Mouse (Mus musculus) Patski (cell line): Measurements from ENCODE around the gene Zfp428. TPM values are rescaled to one million over a fixed set of nuclear protein-coding genes. Genes with fewer than 3 reads are reported as not detected.
"Not testable (repeated sequence)": the region's sequence is repeated elsewhere in the genome, so short reads cannot be mapped to it uniquely, and the experiment has no call there.

Experiments
- ATAC-seq: fragments of 100-300 bp; one replicate; pipeline ENCODE4 v1.8.0; 2021
- CTCF ChIA-PET: fragments of 350-600 bp; sonication (Branson Sonifier 250); formaldehyde crosslinking; loops from one replicate; lab custom pipeline; 2022; ENCODE audit warnings: inconsistent platforms; lab: Charles Lee
- POLR2A ChIA-PET: fragments of 350-600 bp; sonication (Branson Sonifier 250); formaldehyde crosslinking; loops from one replicate; lab custom pipeline; 2022; ENCODE audit warnings: antibody characterized with exemption, inconsistent platforms; lab: Charles Lee
- DNase-seq: peaks from one replicate; pipeline ENCODE4 v3.0.0-alpha.2; 2011; ENCODE audit warnings: low read depth, low spot score
- H3K27me3 ChIP-seq: fragments of 371-371 bp; one replicate; pipeline ENCODE4 v1.5.1; 2021
- CTCF ChIP-seq: fragments of 100-300 bp; IDR thresholded peaks from one replicate; pipeline ENCODE4 v1.5.1; 2021
- in situ Hi-C: fragments of 300-500 bp; cut with MboI; formaldehyde crosslinking; loops from 3 replicates; pipeline ENCODE4 v1.11.1; 2018; ENCODE audit warnings: low pct_unique_long_range_greater_than_20kb, mixed read lengths
- polyA plus RNA-seq: library from polyadenylated mRNA; unstranded; gene quantifications from one replicate; pipeline ENCODE4 v1.2.3, GENCODE M21; 2021

Zfp428 gene
- polyA plus RNA-seq, 1 experiment from 2014 or later: 32.4 TPM

DNA sequence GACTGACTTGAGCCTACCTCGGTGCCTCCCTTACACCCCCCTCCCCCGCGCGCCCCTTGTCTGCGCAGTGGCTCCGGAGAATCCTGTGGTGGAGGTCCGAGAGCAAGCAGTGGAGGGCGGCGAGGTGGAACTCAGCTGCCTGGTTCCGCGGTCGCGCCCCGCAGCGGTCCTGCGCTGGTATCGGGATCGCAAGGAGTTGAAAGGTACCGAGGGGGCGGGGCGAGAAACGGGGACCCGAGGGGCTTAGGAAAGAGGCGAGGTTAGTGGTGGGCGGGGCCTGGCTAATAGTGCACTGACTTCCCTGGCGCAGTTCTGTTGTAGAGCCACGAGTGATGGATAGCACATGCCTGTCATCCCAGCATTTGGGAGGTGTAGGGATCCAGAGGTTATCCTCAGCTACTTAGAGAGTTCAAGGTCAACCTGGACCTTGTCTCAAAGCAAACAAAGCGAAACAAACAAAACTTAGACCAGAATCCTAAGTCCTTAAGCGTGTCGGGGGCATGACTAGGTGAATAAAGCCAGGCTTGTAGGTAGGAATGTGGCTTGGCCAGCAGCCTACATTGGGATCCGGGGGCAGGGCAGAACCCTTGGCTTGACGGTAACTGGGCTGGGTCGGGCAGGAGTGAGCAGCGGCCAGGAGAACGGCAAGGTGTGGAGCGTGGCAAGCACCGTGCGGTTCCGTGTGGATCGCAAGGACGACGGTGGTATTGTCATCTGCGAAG lies 6.8 kb upstream of the Zfp428 start:
- no peak for DNase-seq

DNA sequence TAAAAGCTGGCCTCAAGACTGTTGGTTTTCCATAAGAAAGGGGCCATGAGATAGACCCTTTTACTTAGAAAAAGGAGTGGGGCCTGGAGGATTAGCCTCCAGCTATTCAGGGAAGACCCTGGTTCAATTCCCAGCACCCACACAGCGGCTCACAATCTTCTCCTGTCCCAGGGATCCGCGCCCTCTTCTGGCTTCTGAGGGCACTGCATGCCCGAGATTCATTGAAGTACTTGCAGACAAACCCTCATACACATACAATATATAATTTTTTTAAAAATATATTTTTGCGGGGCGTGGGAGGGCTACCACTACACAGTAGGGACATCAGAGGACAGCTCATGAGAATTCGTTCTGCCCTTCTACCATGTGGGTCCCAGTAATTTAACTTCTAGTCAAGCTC lies 5.9 kb upstream of the Zfp428 start:
- CTCF ChIA-PET: interaction anchor here (0.7 to 1.9 kb wide), 3 partner anchors 17 to 165 kb away, joined by 3 to 9 read pairs (median 3); no protein-coding TSS in a partner anchor
- ATAC-seq (no peak), DNase-seq (no peak)
- no peaks in the 10 kb centered on the region for H3K27me3 ChIP-seq
- in situ Hi-C loops: no loop called here
- no peak for TF ChIP-seq CTCF
- POLR2A ChIA-PET: no interaction called here

More for the DNA sequence above, 6.8 kb upstream of the Zfp428 start:
- in situ Hi-C loops: no loop called here
- no peaks in the 10 kb centered on the region for H3K27me3 ChIP-seq
- no peak for ATAC-seq
- ChIA-PET POLR2A (no interaction called here), CTCF (interaction anchor here (0.8 to 1.9 kb wide), 2 partner anchors 26 kb away, joined by 3 to 9 read pairs; no protein-coding TSS in a partner anchor)
- TF ChIP-seq CTCF: no peak

DNA sequence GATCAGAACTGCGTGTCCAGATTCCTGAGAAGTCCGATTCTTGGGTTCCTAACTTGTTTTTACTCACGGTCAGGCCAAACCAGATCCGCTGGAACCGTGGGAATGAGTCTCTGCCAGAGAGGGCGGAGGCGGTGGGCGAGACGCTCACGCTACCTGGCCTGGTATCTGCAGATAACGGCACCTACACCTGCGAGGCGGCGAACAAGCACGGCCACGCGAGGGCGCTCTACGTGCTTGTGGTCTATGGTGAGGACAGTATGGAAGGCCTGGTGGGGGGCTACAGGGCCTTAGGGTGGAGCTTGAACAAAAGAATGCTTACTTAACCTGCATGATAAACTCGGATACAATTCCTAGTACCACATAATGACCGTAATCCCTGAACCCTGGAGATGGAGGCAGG lies 5.3 kb upstream of the Zfp428 start:
- no peak for TF ChIP-seq CTCF
- POLR2A ChIA-PET: interaction anchor here (0.7 kb wide), 1 partner anchor 12 kb away, joined by 3 read pairs; no protein-coding TSS in a partner anchor
- CTCF ChIA-PET: interaction anchor here (0.7 to 1.9 kb wide), 3 partner anchors 17 to 166 kb away, joined by 3 to 9 read pairs (median 3); no protein-coding TSS in a partner anchor
- in situ Hi-C loops: no loop called here
- H3K27me3 ChIP-seq: no peaks in the 10 kb centered on the region
- ATAC-seq: no peak
- DNase-seq: no peak

DNA sequence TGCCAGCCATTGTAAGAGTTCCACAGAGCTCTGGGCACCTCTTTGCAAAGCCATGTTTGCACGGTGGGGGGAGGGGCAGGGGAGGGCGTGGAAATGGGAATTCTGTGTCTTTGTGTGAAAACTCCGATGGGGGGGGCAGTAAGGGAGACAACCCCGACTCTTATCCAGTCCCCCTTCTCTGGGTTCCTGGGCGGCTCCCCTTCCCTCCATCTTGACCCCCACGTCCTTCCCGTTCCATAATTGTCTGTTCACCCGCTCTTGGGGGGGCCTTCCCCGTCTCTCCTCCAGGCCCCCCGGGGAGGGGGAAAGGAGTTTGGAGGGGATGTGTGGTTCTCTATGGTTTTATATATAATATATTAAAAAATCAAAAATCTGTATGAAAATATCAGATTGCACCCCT lies 2.8 kb upstream of the Zfp428 start:
- TF ChIP-seq CTCF: no peak
- no peaks in the 10 kb centered on the region for H3K27me3 ChIP-seq
- DNase-seq: no peak
- ChIA-PET CTCF (no interaction called here), POLR2A (no interaction called here)
- no peak for ATAC-seq
- in situ Hi-C loops: no loop called here

DNA sequence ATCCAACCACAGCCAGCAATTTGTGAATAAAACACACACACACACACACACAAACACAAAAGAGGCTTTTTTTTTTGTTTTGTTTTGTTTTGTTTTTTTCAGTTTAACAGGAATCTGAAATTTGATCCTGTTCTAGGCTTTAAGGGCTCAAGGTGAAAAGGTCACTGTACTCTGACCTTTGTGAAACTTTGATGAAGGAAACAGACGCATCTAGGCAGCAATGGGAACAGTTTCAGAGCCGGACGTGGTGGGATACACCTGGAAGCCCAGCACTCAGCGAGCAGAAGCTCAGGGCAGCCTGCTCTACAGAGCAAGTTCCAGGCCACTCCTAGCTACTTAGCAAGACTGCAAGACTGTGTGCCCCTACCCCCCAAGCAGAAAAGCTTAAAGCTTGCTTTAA lies 1.9 kb upstream of the Zfp428 start:
- H3K27me3 ChIP-seq: no peaks in the 10 kb centered on the region
- no peak for TF ChIP-seq CTCF
- ChIA-PET POLR2A (interaction anchor here (1.2 kb wide), 2 partner anchors 13 to 19 kb away, joined by 3 read pairs; no protein-coding TSS in a partner anchor), CTCF (interaction anchor here (1.5 to 2.1 kb wide), 2 partner anchors 31 to 63 kb away, joined by 5 to 9 read pairs; no protein-coding TSS in a partner anchor)
- in situ Hi-C loops: no loop called here
- no peak for DNase-seq
- ATAC-seq: no peak

DNA sequence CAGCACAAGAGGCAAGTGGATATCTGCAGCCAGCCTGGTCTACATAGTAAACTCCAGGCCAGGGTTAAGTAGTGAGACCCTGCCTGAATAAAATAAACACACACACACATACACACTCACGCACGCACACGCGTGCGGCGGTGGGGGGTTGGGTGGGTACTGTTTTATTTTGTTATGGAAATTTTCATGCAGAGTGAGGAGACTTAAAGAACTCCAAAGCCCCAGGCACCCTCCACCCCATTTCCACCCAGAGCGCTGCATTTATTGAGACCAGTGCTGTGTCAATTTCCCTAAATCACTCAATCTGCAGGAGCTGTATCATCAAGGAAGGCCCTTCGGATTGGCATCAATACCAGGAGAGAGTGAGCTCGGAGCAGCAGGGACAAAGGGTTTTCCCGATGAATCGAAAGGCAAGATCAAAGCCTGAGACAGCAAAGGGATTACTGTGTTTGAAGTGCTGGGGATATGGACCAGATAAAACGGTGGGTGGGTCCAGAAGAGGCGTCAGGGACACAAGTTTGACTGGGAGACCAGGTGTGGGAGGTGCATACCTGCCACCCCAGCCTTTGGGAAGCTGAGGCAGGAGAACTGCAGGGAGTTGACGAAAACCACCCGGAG lies 1.2 kb upstream of the Zfp428 start:
- CTCF ChIA-PET: interaction anchor here (1.5 to 2.1 kb wide), 2 partner anchors 32 to 64 kb away, joined by 5 to 9 read pairs; no protein-coding TSS in a partner anchor
- in situ Hi-C loops: no loop called here
- DNase-seq (no peak), ATAC-seq (no peak)
- no peaks in the 10 kb centered on the region for H3K27me3 ChIP-seq
- POLR2A ChIA-PET: interaction anchor here (0.7 to 2.5 kb wide), 4 partner anchors 13 to 26 kb away, joined by 3 to 11 read pairs (median 3); partner anchors contain the start of gene Irgq
- no peak for TF ChIP-seq CTCF

DNA sequence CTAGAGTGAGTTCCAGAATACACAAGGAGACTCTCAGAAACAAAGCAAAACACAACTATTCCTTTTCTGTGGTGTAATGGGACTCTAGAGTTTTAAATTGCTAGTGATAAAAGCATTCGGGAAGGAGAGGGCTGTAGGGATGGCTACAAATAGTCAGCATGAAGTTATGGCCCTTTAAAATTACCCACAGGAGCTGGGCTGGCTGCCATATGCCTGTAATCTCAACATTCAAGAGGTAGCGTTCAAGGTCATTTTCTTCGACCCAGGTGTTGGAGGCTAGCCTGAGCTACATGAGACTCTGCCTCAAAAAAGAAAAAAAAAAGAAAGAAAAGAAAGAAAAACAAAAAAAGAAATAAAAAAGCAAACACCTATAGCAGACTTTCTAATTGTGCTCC lies 744 bp upstream of the Zfp428 start:
- ATAC-seq: no peak
- no peaks in the 10 kb centered on the region for H3K27me3 ChIP-seq
- ChIA-PET POLR2A (interaction anchor here (0.6 to 2.5 kb wide), 5 partner anchors 13 to 190 kb away, joined by 3 to 11 read pairs (median 3); partner anchors contain the start of gene Irgq), CTCF (interaction anchor here (1.5 to 2.1 kb wide), 2 partner anchors 33 to 64 kb away, joined by 5 to 9 read pairs; no protein-coding TSS in a partner anchor)
- DNase-seq: no peak
- in situ Hi-C loops: no loop called here
- TF ChIP-seq CTCF: no peak

DNA sequence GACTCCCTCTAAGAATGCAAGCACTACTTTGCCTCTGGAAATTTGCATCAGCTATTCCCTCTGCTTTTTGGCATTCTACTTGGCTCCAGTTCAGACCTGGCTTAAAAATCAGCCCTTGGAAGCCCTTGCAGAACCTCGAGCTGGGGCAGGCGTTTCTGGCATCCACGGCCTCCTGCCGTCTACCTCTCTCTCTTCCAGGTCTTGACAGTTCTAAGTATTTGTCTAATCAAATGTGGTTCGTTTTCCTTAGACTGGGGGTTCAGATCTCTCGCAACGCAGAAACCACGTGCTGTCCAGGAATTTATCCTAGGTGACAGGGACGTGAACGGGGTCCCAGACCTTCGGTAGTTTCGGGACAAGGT lies 349 bp upstream of the Zfp428 start:
- POLR2A ChIA-PET: interaction anchor here (0.6 to 2.5 kb wide), 5 partner anchors 15 to 190 kb away, joined by 3 to 11 read pairs (median 4); partner anchors contain the start of gene Irgq
- TF ChIP-seq CTCF: no peak
- in situ Hi-C loops: no loop called here
- ATAC-seq: peak; percentile 1
- DNase-seq: peak; percentile 39
- CTCF ChIA-PET: interaction anchor here (1.2 to 2.1 kb wide), 4 partner anchors 24 to 65 kb away, joined by 3 to 9 read pairs (median 5); partner anchors contain the start of gene Irgq
- no peaks in the 10 kb centered on the region for H3K27me3 ChIP-seq

DNA sequence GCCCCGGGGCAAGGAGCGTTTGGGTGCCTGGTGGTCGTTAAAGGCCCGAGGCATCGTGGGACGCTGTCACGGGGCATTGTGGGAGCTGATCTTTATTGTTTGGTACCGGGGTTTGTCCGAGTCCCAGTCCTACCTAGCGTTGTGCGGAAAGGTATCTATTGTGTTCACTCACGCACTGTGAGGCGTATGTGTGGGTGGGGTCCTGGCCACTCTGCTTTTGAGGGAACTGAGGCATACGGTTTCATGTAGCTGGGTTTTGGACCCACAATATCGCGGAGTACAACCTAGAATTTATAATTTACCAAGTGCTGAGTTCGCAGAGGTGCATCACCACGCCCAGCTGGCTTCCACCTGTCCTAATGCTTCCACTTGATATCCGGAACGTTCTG lies 914 bp downstream of the Zfp428 start:
- no peak for TF ChIP-seq CTCF

DNA sequence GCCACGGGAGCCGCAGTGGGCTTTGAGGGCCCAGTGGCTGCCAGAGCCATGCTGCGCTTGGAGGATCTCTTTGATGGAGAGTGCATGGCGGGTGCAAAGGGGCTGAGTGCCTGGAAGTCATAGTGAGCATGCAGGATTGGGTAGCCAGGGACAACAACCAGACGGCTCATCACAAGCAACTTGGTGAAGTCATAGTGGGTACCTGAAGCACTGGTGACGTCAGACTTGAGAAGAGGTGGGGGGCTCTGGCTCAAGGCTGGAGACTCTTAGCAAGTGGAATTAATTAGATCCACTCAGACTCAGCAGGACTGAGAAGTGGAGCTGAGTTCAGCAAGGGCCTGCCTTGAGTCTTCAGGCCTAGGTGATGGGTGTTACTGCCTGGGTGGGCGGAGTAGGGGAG lies 5.5 kb downstream of the Zfp428 start, which contains the start of gene AC161166.1:
Gene AC161166.1 (minus strand): TSS at position 101 of the 400 bp plus-strand sequence.
- TF ChIP-seq CTCF: no peak
- CTCF ChIA-PET: no interaction called here
- no peaks in the 10 kb centered on the region for H3K27me3 ChIP-seq
- DNase-seq (no peak), ATAC-seq (no peak)
- POLR2A ChIA-PET: interaction anchor here (1.3 kb wide), 1 partner anchor 9 kb away, joined by 3 read pairs; no protein-coding TSS in a partner anchor
- in situ Hi-C loops: no loop called here

More for the DNA sequence above, 914 bp downstream of the Zfp428 start:
- ATAC-seq (no peak), DNase-seq (no peak)
- H3K27me3 ChIP-seq: no peaks in the 10 kb centered on the region
- in situ Hi-C loops: no loop called here
- ChIA-PET POLR2A (interaction anchor here (0.6 to 2.5 kb wide), 10 partner anchors 8 to 384 kb away, joined by 3 to 11 read pairs (median 4); partner anchors contain the start of gene Irgq), CTCF (interaction anchor here (0.6 to 2.1 kb wide), 4 partner anchors 10 to 29 kb away, joined by 3 to 7 read pairs (median 4); partner anchors contain the start of gene Irgq)

DNA sequence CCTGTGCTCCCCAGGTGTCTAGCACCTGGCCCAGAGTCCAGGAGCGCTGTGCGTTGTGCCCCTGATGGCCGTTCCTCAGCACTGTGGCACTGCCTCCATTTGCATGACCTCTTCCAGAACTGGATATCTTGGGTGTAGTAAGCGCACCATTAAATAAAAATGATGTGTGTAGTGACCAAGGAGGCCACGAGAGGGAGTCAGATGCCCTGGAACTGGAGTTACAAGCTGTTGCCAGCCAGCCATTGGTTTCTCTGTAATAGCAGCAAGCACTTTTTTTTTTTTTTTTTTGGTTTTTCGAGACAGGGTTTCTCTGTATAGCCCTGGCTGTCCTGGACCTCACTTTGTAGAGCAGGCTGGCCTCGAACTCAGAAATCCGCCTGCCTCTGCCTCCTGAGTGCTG lies 9.5 kb downstream of the Zfp428 start:
- ATAC-seq, DNase-seq, in situ Hi-C loops, H3K27me3 ChIP-seq: not testable (repeated sequence)
- ChIA-PET CTCF (interaction anchor here (1.5 kb wide), 1 partner anchor 42 kb away, joined by 5 read pairs; no protein-coding TSS in a partner anchor), POLR2A (interaction anchor here (1.1 kb wide), 1 partner anchor 9 kb away, joined by 3 read pairs; no protein-coding TSS in a partner anchor)
